Mouse (Mus musculus): ENCODE measurements around the gene Reps1.

Gene Reps1

DNA sequence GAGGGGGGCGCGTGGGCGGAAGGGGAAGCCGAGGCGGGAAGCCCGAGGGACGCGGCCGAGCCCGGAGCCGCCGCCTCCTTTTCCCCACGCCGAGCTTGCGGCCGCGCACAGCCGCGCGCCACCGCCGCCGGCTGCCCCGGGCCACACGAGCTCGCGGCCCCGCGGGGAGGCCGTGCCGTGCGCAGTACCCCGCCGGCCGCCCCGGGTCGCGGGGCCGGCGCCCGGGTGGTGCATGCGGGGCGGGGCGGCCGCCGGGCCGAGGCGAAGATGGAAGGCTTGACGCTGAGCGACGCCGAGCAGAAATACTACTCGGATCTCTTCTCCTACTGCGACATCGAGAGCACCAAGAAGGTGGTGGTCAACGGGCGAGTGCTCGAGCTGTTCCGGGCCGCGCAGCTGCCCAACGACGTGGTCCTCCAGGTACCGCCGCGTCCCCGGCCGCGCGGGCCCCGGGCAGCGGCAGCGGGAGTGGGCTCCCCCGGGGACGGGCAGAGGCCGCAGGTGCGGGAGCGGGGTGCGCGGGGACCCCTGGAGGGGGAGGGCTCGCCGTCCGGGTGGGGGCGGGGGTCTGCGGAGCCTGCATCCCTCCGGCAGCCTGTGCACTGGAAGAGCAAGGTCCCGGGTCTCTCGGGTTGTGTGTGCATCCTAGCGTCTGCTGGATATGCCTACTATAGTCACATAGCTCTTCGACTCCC is at the start of gene Reps1:
Gene Reps1 (plus strand): TSS at position 166 of the 695 bp plus-strand sequence.
- DNase-seq = peak; percentile 54 to 61

DNA sequence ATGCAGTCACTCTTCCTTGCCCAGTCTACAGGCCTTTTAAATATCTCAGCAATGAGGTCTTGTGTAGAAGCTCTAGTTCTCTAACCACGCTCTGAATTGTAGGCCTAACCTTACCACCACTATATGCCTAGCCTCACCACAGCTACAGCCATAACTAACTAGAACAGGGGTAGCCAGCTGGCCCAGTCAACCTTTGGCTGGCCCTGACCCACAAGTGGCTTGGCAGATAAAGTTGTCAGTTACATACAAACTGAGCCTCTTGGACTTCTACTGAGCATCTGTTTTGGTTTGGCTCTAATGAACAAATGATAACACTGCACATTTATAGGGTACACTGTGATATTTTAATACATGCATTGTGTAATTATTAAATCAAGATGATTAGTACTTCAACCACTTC is 48.9 kb upstream of the Reps1 start:
- DNase-seq = no peak

DNA sequence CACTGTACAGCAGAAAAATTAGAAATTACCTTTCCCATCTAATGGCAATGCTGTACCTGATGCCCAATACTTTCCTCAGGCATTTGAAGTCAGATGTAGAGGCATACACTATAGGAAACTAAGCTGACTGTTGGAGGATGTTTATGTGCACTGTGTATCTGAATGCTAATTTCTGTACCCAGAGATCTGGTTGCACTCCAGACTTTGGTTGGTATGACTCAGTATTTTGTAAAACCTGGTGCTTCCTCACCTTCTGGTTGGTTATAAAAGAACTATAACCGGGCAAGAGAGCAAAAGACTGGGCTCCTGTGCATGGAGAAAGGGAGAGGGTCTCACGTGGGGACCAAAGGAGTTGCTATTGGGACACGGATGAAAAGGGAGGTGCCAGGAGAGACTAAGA is 48.4 kb upstream of the Reps1 start:
- no peak for DNase-seq

DNA sequence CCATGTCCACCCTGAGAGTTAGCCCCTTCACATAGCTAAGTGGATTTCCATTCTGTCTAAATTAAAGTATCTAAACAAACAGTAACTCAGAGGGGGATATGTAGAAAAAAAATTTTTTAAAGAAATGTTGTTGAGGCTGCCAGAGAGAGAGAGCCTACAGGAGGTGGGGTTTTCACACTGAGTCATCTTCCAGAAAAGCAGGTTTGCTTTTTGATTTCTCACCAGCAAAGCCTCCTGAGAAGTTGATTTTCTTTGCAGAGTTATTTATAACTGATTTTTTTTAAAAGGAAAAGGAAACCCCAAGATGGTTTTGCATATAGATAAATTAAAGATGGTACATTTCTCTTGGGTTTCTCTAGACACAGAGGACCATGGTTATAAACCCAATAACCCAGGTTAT is 47.5 kb upstream of the Reps1 start:
- DNase-seq = no peak

DNA sequence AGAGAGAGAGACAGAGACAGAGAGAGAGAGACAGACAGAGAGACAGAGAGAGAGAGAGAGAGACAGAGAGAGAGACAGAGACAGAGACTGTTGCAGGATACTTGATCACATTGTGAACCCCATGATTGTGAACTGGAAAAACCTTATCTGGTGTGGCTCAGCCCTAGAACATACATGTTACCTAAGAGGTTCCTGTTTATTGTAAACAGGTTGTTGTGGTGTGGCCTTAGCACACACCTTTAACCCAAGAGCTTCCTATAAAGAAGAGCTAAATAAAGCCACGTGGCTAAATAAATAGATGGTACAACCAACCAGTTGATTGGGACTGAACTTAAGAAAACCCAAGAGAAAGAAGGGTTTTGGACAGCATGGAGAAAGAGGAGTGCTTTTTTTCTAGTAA is 45.9 kb upstream of the Reps1 start:
- DNase-seq = no peak

DNA sequence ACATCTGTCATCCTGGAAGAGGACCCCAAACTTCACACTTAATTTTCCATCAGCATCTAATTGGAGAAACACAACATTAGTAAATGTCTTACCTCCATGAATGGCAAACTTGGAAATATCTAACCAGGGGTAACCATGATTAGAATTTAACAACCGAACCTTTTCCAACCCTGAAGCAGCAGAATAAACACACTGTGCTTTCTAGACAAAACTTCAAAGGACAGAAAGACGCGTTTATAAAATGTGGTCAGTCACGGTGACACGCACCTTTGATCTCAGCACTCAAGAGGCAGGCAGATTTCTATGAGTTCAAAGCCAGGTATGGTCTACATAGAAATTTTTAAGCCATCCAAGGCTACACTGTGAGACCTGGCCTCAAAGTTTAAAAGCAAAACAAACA is 43.9 kb upstream of the Reps1 start:
- DNase-seq = no peak

DNA sequence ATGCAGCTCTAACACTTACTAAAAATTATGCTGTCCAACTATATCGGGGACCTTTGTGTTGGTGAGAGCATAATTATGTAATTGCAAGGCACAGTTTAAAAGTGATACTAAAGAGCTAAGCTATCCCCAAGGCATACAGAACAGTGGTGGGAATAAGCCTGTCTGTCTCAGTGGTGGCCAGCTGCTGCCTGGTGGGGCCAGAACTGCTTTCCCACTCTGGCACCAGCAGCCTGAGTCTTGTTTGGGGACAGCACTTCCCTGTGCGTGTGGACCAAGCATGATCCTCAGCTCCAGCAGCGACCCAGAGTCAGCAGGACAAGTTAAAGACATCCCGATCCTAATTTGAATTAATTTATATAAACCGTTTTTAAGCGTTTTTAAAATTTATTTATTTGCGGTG is 35.2 kb upstream of the Reps1 start:
- no peak for DNase-seq

DNA sequence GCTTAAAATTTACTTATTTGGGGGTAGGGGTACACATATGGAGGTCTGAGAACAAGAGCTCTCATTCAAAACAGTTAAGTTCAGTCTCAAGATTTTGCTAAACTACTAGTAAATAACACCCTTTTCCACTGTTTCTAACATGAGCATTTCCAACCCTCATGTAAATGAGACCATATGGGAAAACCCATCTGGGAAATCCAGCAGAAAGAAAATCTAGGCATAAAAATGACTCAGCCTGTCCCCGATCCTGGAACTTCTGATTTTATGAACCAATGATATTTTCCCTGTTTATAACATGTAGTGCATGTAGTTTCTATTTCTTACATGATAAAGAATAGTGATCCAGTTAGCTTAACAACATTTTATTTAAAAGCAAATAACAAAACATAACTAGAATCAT is 34.8 kb upstream of the Reps1 start:
- DNase-seq = no peak

DNA sequence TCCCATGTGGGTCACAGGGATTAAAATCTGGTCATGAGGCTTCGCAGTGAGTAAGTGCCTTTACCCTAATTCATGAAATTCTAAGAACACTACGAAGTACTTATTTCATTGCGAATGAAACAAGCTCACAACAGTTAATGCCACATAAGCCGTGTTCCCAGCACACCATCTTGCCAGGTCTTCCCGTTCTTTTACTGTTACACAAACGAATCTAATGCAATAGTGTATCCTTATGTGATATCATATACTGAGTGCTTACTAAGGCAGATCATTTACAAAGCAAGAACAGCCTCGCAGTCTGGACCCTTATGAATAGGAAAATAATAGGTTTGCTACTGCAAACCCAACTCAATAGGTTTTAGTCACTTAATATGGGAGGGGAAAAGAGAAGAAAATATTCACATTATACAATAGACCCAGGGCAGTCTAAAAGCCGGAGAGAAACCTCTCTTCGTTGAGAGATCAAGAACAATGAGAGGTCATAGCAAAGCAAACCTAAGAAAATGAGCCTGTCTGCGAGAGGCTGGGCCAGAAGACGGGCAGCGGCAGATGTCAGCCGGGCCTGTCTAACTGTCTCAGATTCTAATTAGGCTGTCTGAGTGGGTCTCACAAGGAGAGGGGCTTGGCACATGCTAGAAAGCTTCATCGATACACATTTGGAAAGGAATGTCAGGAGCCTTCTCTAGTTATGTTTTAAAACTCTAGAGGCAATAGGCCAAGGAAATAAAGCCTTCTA is 33.9 kb upstream of the Reps1 start:
- DNase-seq = no peak

DNA sequence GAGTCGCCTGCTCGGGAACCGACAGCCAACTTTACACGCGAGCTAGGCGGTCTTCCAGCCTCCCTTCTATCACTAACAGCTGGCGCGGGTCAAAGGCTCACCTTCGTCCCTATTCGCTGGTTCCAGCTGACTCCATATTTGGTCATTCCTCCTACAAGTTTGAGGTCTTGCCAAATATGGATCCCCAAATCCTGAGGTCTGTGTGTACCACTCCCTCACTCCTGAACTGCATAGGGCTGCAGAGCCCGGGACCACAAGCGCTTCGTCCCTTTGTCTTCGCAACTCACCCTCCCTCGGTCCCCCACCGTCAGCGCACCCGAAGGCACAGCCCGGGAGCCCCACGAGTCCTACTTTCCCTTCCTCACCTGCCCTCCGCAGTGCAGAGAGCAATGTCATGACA is 33.3 kb upstream of the Reps1 start:
- peak in 1 of 2 experiments; percentile 74 for DNase-seq

DNA sequence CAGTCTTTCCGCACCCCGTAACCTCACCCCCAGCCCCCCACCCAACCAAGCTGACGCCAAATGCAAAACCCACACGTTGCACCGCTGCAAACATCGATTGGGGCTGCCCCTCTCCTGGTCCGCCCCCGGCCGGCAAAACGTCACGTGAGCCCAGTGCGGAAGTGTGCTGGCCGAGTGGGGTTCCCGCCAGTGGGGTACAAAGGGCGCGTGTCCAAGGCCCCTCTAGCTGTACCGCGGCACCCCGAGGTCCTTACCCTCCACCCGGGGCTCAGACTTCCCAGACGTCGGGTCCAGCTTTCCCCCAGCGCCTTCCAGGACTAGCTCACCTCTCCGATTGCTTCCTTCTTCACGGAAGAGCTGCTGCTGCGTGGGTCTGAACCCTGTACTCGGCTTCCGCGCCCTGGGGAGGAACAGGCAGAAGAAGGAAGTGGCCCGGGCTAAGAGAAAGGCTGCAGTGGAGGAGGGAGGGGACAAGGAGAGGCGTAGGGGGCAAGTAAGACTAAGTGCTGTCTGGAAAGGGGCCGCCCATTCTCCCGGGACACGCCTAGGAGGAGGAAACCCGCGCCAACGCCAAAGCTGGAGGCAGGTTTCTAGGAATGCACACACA is 32.8 kb upstream of the Reps1 start, which contains the start of gene Abracl:
Gene Abracl (minus strand): TSS at position 548 of the 607 bp plus-strand sequence.
- peak; percentile 84 to 87 for DNase-seq

DNA sequence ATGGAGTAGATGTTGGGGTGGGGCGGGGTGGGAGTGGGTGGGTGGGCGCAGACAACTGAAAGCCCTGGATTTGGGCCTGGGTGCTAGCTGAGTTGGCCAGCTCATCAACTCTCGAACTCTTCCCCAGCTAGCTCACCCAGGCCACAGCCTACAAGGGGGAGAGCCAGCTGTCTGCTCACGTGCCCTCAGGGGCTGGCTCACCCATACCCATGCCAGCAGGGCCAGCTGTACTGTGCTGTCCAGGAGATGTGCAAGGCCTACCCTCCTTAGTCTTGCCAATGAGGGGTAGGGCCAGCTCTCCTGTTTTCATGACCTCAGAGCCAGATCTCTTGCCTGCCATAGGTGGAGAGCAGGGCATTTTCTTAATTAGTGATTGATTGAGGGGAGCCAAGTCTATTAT is 21.3 kb upstream of the Reps1 start:
- DNase-seq = no peak

DNA sequence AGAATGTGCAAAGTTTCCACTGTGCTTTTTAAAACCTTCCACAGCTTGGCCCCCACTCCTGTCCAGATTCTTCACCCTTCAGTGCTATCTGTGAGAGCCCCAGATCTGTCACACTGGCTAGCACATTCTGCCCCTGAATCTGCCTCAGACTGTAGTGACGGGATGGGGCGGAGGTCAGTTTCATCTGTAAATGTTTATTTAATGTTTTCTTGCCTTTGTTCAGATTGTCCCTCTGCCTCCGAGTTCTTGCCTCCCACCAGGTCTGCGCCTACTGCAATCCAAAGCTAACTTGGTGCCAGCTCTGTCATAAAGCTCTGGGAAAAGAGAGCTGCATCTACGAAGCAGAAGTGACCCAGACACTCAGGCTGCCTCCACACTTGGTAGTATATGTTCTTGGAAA is 18.8 kb upstream of the Reps1 start:
- DNase-seq = no peak

DNA sequence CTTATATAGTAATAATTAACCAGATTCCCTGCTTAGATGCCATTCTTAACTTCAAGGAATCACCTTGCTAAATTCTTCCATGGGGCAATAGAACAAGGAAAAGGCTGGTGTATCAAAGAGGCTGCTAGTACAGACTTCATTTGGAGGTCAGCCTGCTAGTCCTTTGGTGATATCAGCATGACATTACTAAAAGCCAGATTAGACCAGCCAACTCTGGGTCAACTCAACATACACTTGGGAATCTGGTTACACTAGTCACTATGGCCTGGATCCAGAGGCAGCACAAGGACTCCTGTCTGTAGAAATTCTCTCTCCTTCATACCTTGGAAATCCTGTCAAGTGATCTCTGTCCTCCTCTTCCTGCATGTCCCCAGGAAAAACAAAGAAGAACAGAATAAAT is 9.3 kb upstream of the Reps1 start:
- no peak for DNase-seq

DNA sequence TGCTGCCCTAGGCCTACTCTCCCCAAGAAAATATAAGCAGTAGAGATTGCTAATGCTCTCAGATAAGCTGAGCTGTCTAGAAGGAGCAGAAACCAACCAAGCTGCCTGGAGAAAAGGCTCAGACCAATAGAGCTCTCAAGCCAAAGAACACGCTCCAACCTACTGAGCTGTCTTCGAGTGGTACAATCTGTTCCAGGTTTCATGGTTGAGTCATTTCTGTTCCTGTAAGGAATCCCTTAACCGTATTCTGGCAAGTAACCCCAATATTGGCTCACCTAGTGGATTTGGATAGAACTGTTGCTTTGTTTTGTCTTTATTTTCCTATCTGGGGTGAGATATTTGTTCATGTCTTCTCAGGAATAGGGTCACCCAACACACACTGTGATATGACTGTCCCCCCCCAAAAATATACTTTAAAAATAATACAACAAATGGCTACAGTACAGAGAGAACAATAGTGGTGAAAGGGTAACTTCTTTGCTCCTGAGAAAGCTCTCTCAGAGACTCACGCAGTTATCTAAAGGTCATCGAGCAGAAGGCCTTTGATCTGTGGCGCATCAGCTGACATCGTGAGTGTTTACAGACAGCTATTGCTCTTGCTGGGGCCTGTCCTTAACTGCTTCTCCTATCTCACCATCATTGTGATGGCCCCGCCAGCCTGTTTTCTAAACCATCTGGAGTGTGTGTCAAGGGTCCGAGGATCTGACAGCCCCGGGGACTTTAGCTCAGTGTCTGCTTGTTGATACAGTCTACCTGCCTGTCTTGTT is 8.1 kb upstream of the Reps1 start:
- DNase-seq = no peak

DNA sequence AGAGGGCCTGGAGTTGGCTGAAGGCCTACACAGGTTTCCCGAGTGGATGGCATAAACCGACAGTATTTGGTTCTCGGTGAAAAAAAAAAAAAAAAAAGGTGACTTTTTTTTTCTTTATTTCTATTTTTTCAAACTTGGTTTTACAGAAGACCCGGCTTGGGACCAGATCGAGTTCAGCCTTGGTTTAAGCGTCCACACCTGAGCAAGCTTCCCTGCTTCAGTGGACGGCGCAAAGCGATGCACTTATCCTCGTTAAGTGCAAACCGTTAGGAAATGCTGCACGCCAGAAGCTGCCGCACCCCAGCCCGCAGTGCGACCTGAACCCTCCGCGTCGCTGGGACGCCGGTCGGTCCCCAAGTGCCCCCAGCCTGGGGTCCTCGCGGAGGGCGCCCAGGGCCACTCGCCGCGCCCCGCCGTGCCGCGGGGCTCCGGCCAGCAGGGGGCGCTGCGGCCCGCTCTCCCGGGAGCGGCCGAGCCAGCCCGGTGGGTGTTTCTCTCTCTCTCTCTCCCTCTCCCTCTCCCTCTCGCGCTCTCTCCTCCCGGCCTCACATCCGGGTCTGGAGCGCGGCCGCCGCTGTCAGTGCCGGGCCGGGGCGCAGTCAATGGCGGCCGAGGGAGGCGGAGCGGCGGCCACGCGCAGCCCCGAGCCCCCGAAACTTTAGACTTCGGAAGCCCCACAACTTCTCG is 509 bp upstream of the Reps1 start:
- DNase-seq = peak; percentile 83 to 87

DNA sequence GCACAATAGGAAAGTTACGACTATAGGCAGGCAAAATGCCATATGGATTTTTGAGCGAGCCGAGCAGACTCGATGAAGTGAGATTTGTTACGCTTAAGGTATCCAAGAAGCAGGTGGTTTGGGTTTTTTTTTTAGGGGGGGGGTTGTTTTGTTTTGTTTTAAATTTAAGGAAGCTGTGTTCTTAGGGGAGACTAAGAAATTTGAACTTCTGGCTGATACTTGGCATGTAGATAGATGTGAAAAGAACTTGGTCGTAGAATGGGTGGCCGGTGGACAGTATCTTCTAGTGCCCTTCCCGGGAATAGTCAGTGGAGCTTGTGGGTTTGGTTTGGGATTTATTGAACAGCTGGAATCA is 707 bp downstream of the Reps1 start:
- no peak for DNase-seq

DNA sequence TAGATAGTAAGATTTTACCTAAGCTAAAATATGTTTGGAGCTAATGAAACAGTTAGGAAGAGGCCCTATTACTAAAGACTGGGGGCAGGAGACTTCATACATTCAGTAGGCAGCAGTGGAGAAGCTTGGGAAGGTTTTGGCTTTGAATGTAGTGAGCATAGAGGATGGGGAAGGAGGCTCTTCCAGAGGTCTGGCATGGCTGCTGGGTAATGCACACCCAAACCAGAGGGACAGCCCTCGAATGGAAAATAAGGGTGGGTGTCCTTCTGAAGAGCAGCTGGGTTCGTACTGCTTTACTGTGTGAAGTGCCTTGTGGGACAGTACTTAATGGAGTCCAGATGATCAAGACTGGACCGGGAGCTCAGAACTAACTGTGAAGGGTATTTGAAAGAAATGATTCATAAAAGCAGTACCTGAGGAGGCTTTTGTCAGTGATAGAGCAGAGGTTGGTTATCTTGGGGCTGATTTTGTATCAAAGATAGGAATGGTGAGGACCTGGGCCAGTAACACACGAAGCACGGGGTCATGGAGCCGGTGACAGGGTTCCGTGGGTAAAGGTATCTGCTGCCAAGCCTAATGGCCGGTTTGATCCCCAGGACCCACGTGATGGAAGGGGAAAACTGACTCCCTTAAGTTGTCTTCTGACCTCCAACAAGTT is 3.1 kb downstream of the Reps1 start:
- no peak for DNase-seq

DNA sequence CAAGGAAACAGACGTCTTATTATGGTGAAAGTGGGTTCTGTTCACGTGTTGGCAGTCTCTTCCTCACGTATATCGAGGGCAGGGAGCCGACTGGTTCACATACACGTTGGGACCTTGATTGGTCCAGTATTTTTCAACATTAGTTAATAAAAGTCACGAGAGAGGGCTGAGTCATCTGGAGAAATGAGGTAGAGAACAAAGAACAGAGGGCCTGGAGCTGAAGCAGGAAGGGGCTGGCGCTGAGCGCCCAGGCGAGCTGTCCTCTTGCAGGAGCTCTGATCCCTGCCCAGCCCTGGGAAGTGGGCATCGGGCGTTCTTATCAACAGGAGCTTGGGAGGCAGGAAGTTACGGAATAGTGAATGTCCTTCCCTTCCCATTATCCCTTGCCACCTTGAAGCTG is 4.1 kb downstream of the Reps1 start:
- no peak for DNase-seq

DNA sequence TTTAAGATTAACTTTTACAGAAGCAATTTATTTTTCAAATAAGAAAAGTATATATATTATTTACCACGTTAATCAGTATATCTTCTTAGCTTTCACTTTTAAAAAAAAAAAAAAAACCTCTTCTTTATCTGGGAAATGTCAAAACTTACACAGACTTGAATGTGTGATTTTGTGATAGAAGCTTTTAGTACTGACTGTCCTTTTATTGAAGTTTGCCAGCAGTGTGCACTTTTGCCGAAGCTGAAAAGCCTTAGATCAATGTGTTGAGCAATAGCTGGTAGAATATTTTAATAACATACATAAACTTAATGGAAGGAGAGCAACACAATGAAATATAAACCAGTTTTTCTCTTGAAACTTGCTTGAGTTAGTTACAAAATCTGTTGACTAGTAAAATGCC is 5.1 kb downstream of the Reps1 start:
- DNase-seq = no peak

DNA sequence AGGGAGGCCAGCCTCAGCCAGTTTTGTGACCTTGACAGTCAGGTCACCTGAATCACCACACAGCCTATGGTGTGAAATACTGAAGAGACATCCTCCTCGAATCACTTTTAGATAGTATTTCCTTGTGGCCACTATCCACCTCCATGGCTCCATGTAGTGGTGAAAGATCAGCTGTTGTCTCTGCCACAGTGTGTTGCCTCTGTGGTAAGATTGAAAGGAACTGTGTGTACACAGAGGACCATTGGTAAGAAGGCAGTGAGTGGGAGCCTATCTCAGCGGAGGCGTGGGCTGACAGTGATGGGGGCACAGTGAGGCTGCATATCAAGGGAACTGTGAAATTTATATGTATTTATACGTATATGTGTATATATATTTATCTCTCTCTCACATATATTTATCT is 5.9 kb downstream of the Reps1 start:
- no peak for DNase-seq

DNA sequence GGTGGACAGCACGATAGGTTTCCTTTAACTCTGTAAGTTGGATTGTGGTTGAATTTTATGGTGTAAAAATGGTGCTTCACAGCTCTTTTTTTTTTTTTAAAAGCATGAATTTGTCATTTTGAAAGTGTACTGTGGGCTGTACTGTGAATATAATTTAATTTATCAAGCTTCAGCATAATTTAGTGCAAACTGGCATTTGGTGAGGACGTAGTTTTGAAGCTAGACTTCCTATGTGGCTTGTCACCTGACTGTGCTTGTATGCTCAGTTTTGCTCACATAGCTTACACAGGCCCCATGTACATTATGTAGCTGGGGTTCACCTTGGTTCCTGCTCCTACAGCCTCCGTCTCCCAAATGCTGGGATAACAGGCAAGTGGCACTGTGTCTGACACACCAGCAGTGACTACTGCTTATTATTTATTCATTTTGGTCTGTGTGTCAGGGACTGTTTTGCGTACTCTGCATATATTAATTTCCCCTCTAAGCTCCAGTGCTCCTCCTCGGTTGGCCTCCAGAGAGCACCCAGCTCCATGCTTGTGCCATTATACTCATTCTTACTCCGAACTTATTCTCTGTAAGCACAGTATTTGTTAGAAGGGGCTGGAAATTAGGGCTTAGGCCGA is 9.1 kb downstream of the Reps1 start:
- no peak for DNase-seq

All from thymus, postnatal 36 days (tissue).